Mouse (Mus musculus) liver, adult 2 months (tissue): ENCODE measurements around the gene Dclk1.

ENCODE experiments used
- CTCF ChIP-seq: fragments of 200-500 bp; IDR thresholded peaks from 2 replicates; pipeline ENCODE4 v1.5.1; 2011; ENCODE audit warnings: low read depth, low read length, control low read depth
- POLR2A ChIP-seq: fragments of 200-500 bp; IDR thresholded peaks from 2 replicates; pipeline ENCODE4 v1.6.1; 2011; ENCODE audit warnings: low read length, control low read depth; ENCODE audit not compliant: insufficient read depth; ENCODE audit errors: extremely low read depth

GRCm38 (mm10) chr3:55193351-55193750 is 48.8 kb upstream of the Dclk1 start:
- TF ChIP-seq CTCF (no peak), POLR2A (no peak)
